Mouse (Mus musculus): ENCODE measurements around the gene Tmcc2. TPM values are rescaled to one million over a fixed set of nuclear protein-coding genes. Genes with fewer than 3 reads are reported as not detected.

Tmcc2 gene
- polyA plus RNA-seq, 1 experiment from 2014 or later: 15.9 TPM

DNA sequence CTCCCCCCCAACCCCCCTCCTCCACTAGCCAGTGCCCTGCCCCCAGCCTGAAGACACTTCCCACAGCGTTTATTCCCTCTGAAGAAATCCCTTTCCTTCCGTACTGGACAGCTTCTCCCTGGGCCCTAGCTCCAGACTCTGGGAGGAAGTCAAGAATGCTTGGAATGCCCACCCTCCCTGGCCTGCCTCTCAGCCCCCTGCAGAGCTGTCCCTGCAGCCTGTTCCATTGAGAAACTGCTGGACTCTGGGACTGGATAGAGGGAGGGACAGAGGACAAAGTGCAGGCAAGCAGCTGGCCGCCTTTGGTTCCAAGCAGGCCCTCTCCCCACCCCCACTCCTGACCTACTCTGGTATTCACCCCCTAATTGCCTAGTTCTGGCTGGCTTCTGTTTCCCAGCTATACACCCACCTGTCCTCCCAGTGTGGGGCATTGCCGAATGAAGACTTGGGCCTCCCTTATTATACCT lies 57.4 kb downstream of the Tmcc2 start:
- no peak overlapping the region for H3K4me3 ChIP-seq (ENCODE audit: low read depth, low read length)
- peak; percentile 79 for DNase-seq (ENCODE audit: low spot score)
- ATAC-seq (ENCODE audit: insufficient read depth, low FRiP score, low TSS enrichment): peak; percentile 83
- H3K4me2 ChIP-seq (ENCODE audit: low read depth): no peak overlapping the region; the same call in 1 of the 2 replicates
- H3K36me3 ChIP-seq (ENCODE audit: control insufficient read depth, insufficient read depth, low read length): peaks cover 6% of the 10 kb centered on the region
- H3K27ac ChIP-seq (ENCODE audit: low read depth, low read length): peak overlapping the region; percentile 87
- peaks cover 44% of the 10 kb centered on the region for H3K4me1 ChIP-seq (ENCODE audit: control insufficient read depth, insufficient read depth, low read length)
- WGBS: 0% methylated on average over 4 of the region's 4 CpGs
- peak overlapping the region; percentile 35; the same call in 1 of the 2 replicates for H3K9ac ChIP-seq (ENCODE audit: low read length)
- H3K27me3 ChIP-seq (ENCODE audit: control insufficient read depth, insufficient read depth, low read length): no peaks in the 10 kb centered on the region
- no peaks in the 10 kb centered on the region for H3K9me3 ChIP-seq (ENCODE audit: control insufficient read depth, low read length)

DNA sequence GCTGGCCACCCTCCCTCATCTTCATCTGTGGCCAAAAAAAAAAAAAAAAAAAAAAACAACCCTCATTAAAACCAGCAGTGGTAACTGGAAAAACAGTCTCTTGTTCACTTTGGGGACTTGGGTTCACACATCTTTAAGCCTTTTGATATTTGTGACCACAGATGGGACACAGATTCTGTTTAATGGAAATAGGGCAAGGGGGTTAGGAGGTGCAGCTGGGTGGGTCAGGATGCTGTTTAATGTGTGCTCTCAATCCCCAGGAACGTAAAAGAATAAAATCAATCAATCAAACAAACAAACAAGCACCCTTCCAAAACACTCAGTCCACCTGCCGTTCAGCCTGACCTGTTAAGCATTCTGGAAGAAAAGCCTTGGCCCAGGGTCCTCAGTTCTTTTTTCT lies 57.9 kb downstream of the Tmcc2 start:
- H3K4me1 ChIP-seq (ENCODE audit: control insufficient read depth, insufficient read depth, low read length): peaks cover 44% of the 10 kb centered on the region
- peak overlapping the region; percentile 87 for H3K27ac ChIP-seq (ENCODE audit: low read depth, low read length)
- no peak overlapping the region for H3K4me3 ChIP-seq (ENCODE audit: low read depth, low read length)
- H3K27me3 ChIP-seq (ENCODE audit: control insufficient read depth, insufficient read depth, low read length): no peaks in the 10 kb centered on the region
- 0% methylated on average over 2 of the region's 2 CpGs for WGBS
- H3K36me3 ChIP-seq (ENCODE audit: control insufficient read depth, insufficient read depth, low read length): peaks cover 6% of the 10 kb centered on the region
- H3K4me2 ChIP-seq (ENCODE audit: low read depth): no peak overlapping the region
- no peaks in the 10 kb centered on the region for H3K9me3 ChIP-seq (ENCODE audit: control insufficient read depth, low read length)
- 0 out of 2 replicates have a peak, but pooled peaks have one; percentile 4 for ATAC-seq (ENCODE audit: insufficient read depth, low FRiP score, low TSS enrichment)
- DNase-seq (ENCODE audit: low spot score): no peak
- H3K9ac ChIP-seq (ENCODE audit: low read length): no peak overlapping the region; the same call in 1 of the 2 replicates

- no peaks in the 10 kb centered on the region for H3K27me3 ChIP-seq (ENCODE audit: control insufficient read depth, insufficient read depth, low read length)
- H3K36me3 ChIP-seq (ENCODE audit: control insufficient read depth, insufficient read depth, low read length): peaks cover 9% of the 10 kb centered on the region
- H3K9me3 ChIP-seq (ENCODE audit: control insufficient read depth, low read length): no peaks in the 10 kb centered on the region
- peaks cover 45% of the 10 kb centered on the region for H3K4me1 ChIP-seq (ENCODE audit: control insufficient read depth, insufficient read depth, low read length)
- ATAC-seq (ENCODE audit: insufficient read depth, low FRiP score, low TSS enrichment) (no peak), DNase-seq (ENCODE audit: low spot score) (no peak)
- 85% methylated on average over 17 of the region's 17 CpGs for WGBS
- no peak overlapping the region for H3K4me3 ChIP-seq (ENCODE audit: low read depth, low read length)
- H3K9ac ChIP-seq (ENCODE audit: low read length): no peak overlapping the region
- no peak overlapping the region for H3K27ac ChIP-seq (ENCODE audit: low read depth, low read length)
- H3K4me2 ChIP-seq (ENCODE audit: low read depth): no peak overlapping the region
Measured at GRCm38 (mm10) chr1:132331283-132331682, 59.8 kb downstream of the Tmcc2 start.

- ATAC-seq (ENCODE audit: insufficient read depth, low FRiP score, low TSS enrichment) (no peak), DNase-seq (ENCODE audit: low spot score) (no peak)
- H3K4me3 ChIP-seq (ENCODE audit: low read depth, low read length): no peak overlapping the region
- H3K4me2 ChIP-seq (ENCODE audit: low read depth): no peak overlapping the region
- H3K36me3 ChIP-seq (ENCODE audit: control insufficient read depth, insufficient read depth, low read length): peaks cover 9% of the 10 kb centered on the region
- 83% methylated on average over 15 of the region's 15 CpGs for WGBS
- H3K4me1 ChIP-seq (ENCODE audit: control insufficient read depth, insufficient read depth, low read length): peaks cover 43% of the 10 kb centered on the region
- no peak overlapping the region for H3K9ac ChIP-seq (ENCODE audit: low read length)
- no peak overlapping the region for H3K27ac ChIP-seq (ENCODE audit: low read depth, low read length)
- no peaks in the 10 kb centered on the region for H3K27me3 ChIP-seq (ENCODE audit: control insufficient read depth, insufficient read depth, low read length)
- no peaks in the 10 kb centered on the region for H3K9me3 ChIP-seq (ENCODE audit: control insufficient read depth, low read length)
Measured at GRCm38 (mm10) chr1:132330397-132330796, 60.7 kb downstream of the Tmcc2 start.

DNA sequence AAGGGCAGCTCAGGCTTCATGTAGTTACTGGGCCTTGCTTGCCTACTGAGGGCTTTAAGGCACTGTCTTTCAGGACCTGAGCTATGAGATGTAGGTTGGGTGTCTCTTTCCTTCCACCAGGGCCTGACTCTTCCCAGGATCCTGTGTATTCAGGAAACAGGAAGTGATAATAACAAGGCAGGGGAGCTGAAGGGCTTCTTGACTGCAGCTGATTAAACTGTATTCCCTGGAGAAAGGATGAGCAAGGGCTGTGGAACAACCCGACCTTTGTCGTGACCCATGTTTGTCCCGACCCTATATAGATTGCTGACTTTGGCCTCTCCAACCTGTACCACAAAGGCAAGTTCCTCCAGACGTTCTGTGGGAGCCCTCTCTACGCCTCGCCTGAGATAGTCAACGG lies 61.4 kb downstream of the Tmcc2 start:
- H3K9ac ChIP-seq (ENCODE audit: low read length): no peak overlapping the region
- peaks cover 36% of the 10 kb centered on the region for H3K4me1 ChIP-seq (ENCODE audit: control insufficient read depth, insufficient read depth, low read length)
- ATAC-seq (ENCODE audit: insufficient read depth, low FRiP score, low TSS enrichment) (no peak), DNase-seq (ENCODE audit: low spot score) (no peak)
- H3K4me3 ChIP-seq (ENCODE audit: low read depth, low read length): no peak overlapping the region
- H3K27ac ChIP-seq (ENCODE audit: low read depth, low read length): no peak overlapping the region
- 77% methylated on average over 7 of the region's 7 CpGs for WGBS
- no peaks in the 10 kb centered on the region for H3K27me3 ChIP-seq (ENCODE audit: control insufficient read depth, insufficient read depth, low read length)
- no peaks in the 10 kb centered on the region for H3K9me3 ChIP-seq (ENCODE audit: control insufficient read depth, low read length)
- no peak overlapping the region for H3K4me2 ChIP-seq (ENCODE audit: low read depth)
- H3K36me3 ChIP-seq (ENCODE audit: control insufficient read depth, insufficient read depth, low read length): peaks cover 9% of the 10 kb centered on the region

DNA sequence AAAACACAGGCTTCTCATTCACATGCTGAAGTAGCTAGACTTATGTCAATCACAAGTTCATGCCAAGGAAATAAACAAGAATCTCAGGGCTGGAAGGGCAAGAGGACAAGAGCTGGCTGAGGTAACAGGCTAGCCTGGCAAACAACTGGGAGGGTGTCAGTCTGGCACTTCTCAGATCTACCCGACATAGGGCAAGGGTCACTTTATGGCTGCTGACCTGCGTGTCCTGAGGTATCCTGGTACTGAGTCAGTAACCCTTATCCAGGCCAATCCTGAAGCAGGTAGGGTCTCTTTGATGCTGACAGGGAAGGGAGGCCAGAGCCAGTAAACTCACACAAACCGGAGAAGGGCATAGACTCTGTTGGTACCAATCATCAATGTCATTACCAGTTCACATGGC lies 62.5 kb downstream of the Tmcc2 start:
- Histone ChIP-seq H3K4me2 (ENCODE audit: low read depth) (no peak overlapping the region), H3K4me3 (ENCODE audit: low read depth, low read length) (no peak overlapping the region), H3K36me3 (ENCODE audit: control insufficient read depth, insufficient read depth, low read length) (peaks cover 9% of the 10 kb centered on the region), H3K9me3 (ENCODE audit: control insufficient read depth, low read length) (no peaks in the 10 kb centered on the region), H3K9ac (ENCODE audit: low read length) (no peak overlapping the region), H3K27me3 (ENCODE audit: control insufficient read depth, insufficient read depth, low read length) (no peaks in the 10 kb centered on the region), H3K27ac (ENCODE audit: low read depth, low read length) (no peak overlapping the region), H3K4me1 (ENCODE audit: control insufficient read depth, insufficient read depth, low read length) (peaks cover 31% of the 10 kb centered on the region)
- no peak for ATAC-seq (ENCODE audit: insufficient read depth, low FRiP score, low TSS enrichment)
- WGBS: 82% methylated on average over 3 of the region's 3 CpGs
- DNase-seq (ENCODE audit: low spot score): no peak

GRCm38 (mm10) chr1:132327477-132327876 lies 63.6 kb downstream of the Tmcc2 start:
- DNase-seq (ENCODE audit: low spot score) (no peak), ATAC-seq (ENCODE audit: insufficient read depth, low FRiP score, low TSS enrichment) (no peak)
- Histone ChIP-seq H3K9me3 (ENCODE audit: control insufficient read depth, low read length) (no peaks in the 10 kb centered on the region), H3K9ac (ENCODE audit: low read length) (no peak overlapping the region), H3K4me1 (ENCODE audit: control insufficient read depth, insufficient read depth, low read length) (peaks cover 26% of the 10 kb centered on the region), H3K36me3 (ENCODE audit: control insufficient read depth, insufficient read depth, low read length) (peaks cover 9% of the 10 kb centered on the region), H3K4me2 (ENCODE audit: low read depth) (no peak overlapping the region), H3K4me3 (ENCODE audit: low read depth, low read length) (no peak overlapping the region), H3K27me3 (ENCODE audit: control insufficient read depth, insufficient read depth, low read length) (no peaks in the 10 kb centered on the region), H3K27ac (ENCODE audit: low read depth, low read length) (no peak overlapping the region)
- WGBS: 92% methylated on average over 17 of the region's 17 CpGs

DNA sequence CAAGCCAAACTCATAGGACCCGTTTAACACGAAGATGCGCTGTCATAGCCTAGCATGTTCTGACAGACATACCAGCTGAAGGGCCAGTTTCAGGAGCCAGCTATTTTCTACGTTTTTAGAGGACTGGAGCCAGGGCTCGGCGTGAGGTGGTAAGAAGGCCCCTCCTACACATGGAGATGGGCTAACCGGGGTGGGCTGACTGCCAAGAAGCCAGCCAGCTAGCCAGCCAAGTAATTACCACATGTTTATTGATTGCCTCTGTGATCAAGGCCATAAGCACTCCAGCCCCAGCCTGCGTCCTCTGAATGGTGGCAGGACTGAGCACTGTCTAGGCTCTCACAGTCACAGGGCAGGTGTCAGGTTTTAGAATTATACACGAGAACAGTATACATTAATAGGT lies 64.3 kb downstream of the Tmcc2 start:
- Histone ChIP-seq H3K4me3 (ENCODE audit: low read depth, low read length) (no peak overlapping the region), H3K9me3 (ENCODE audit: control insufficient read depth, low read length) (no peaks in the 10 kb centered on the region), H3K27me3 (ENCODE audit: control insufficient read depth, insufficient read depth, low read length) (no peaks in the 10 kb centered on the region), H3K9ac (ENCODE audit: low read length) (no peak overlapping the region), H3K27ac (ENCODE audit: low read depth, low read length) (peak overlapping the region; percentile 36; the same call in 1 of the 2 replicates), H3K4me2 (ENCODE audit: low read depth) (no peak overlapping the region), H3K4me1 (ENCODE audit: control insufficient read depth, insufficient read depth, low read length) (peaks cover 25% of the 10 kb centered on the region), H3K36me3 (ENCODE audit: control insufficient read depth, insufficient read depth, low read length) (peaks cover 9% of the 10 kb centered on the region)
- DNase-seq (ENCODE audit: low spot score) (peak; percentile 56), ATAC-seq (ENCODE audit: insufficient read depth, low FRiP score, low TSS enrichment) (no peak; the same call in 1 of the 2 replicates)
- WGBS: 66% methylated on average over 9 of the region's 9 CpGs

- Histone ChIP-seq H3K4me3 (ENCODE audit: low read depth, low read length) (no peak overlapping the region), H3K4me2 (ENCODE audit: low read depth) (peak overlapping the region; percentile 12; the same call in 1 of the 2 replicates), H3K36me3 (ENCODE audit: control insufficient read depth, insufficient read depth, low read length) (peaks cover 3% of the 10 kb centered on the region; the same call in 1 of the 2 replicates), H3K27me3 (ENCODE audit: control insufficient read depth, insufficient read depth, low read length) (no peaks in the 10 kb centered on the region), H3K9ac (ENCODE audit: low read length) (peak overlapping the region; percentile 42), H3K9me3 (ENCODE audit: control insufficient read depth, low read length) (no peaks in the 10 kb centered on the region), H3K4me1 (ENCODE audit: control insufficient read depth, insufficient read depth, low read length) (peaks cover 48% of the 10 kb centered on the region), H3K27ac (ENCODE audit: low read depth, low read length) (peak overlapping the region; percentile 95)
- peak; percentile 90 for DNase-seq (ENCODE audit: low spot score)
- WGBS: 23% methylated on average over 13 of the region's 13 CpGs
- peak; percentile 95 for ATAC-seq (ENCODE audit: insufficient read depth, low FRiP score, low TSS enrichment)
Measured at GRCm38 (mm10) chr1:132322711-132323542, 68.2 kb downstream of the Tmcc2 start.
